Comparison of ENCODE assay signal across 9 mouse cellular contexts in the genomic region with DNA sequence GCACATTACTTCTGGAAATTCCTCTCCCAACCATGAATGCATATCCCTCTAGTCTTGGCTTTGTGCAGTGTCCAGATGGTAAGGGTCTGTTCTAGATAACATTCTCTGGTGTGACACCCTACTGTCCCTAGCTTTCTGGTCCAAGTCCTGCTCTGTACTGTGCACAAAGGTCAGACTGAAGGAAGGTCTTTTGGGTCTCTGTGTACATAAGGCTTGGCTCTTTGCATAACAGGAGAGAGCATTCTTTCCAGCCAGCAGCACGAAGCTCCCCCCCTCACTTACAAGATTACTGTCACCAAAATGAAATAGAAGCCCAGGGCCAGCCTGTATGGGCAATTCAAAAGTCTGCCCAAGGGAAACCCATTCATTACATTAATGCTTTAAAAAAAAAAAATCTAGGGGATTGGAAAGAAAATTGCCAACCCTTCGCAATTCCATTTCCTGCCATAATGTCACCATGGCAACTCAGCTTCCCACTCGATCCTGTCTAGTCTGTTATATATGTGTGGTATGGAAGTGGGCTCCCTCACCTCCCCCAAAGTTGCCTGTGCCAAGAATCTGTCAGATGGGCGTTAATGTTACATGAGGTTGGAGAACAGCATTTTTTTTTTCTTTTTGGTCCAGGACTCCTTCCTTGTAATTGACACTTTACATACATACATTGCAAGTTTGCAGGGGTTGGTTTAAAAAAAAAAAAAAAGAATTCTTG.
DNase-seq lines count a peak whose midpoint lies in the region; ATAC-seq lines count a peak whose summit lies in the region.
"Had no signal": no experiment of that assay in that cellular context is flagged by ENCODE, and none has a peak within 500 bp of the region (broad histone marks: within the 10 kb centered on the region; RNA-seq: fewer than 3 reads in every experiment).

No protein-coding gene starts in this region.

- no peak overlapping the region for H3K4me3 ChIP-seq in neural tube, embryonic 14.5 days (ENCODE audit: low read depth, low read length)
- H3K4me3 ChIP-seq in kidney, embryonic 16.5 days (ENCODE audit: low read length) = no peak overlapping the region
- H3K4me3 ChIP-seq: erythroblast, embryonic 14.5 days had no signal

- DNase-seq in layer of hippocampus, adult 18-20 months (ENCODE audit: low spot score in 2 of 2) = peak; percentile 48 to 77
- no peak for DNase-seq in layer of hippocampus, postnatal 10 days (ENCODE audit: low spot score in 2 of 2)
- peak; percentile 39 for DNase-seq in cerebellum, adult 11 months
- peak; percentile 42 to 50 for DNase-seq in frontal cortex, postnatal 14 days (ENCODE audit: low spot score in 2 of 2)
- no peak for DNase-seq in c-Kit-positive CD71-positive TER-119-positive erythroid progenitor cells, embryonic 14.5 days (ENCODE audit: low spot score)

- H3K27ac ChIP-seq in neural tube, embryonic 14.5 days (ENCODE audit: low read depth, low read length) = peak overlapping the region; percentile 77
- H3K27ac ChIP-seq in kidney, embryonic 16.5 days (ENCODE audit: low read length) = no peak overlapping the region

- no peaks in the 10 kb centered on the region for H3K36me3 ChIP-seq in neural tube, embryonic 14.5 days (ENCODE audit: control insufficient read depth, insufficient read depth, low read length)
- H3K36me3 ChIP-seq in kidney, embryonic 16.5 days (ENCODE audit: insufficient read depth, low read length) = no peaks in the 10 kb centered on the region

- no peak overlapping the region; the same call in 1 of the 2 replicates for H3K4me2 ChIP-seq in neural tube, embryonic 14.5 days (ENCODE audit: low read depth, low read length)
- no peak overlapping the region for H3K4me2 ChIP-seq in kidney, embryonic 16.5 days (replicated peaks; ENCODE audit: low read depth, low read length)

- H3K4me1 ChIP-seq in neural tube, embryonic 14.5 days (ENCODE audit: control insufficient read depth, insufficient read depth, low read length) = peaks cover 12% of the 10 kb centered on the region
- H3K4me1 ChIP-seq in kidney, embryonic 16.5 days (ENCODE audit: insufficient read depth, low read length) = 0 out of 2 replicates have a peak, but pooled peaks cover 6% of the 10 kb centered on the region

- H3K9ac ChIP-seq in neural tube, embryonic 14.5 days (replicated peaks; ENCODE audit: low read depth, low read length) = no peak overlapping the region
- no peak overlapping the region for H3K9ac ChIP-seq in kidney, embryonic 16.5 days (replicated peaks; ENCODE audit: low read length)

- H3K27me3 ChIP-seq in neural tube, embryonic 14.5 days (ENCODE audit: control insufficient read depth, insufficient read depth, low read length) = no peaks in the 10 kb centered on the region
- H3K27me3 ChIP-seq in kidney, embryonic 16.5 days (ENCODE audit: insufficient read depth, low read length) = no peaks in the 10 kb centered on the region

- 11% methylated on average over 4 of the region's 4 CpGs for WGBS in neural tube, embryonic 14.5 days
- 37% methylated on average over 4 of the region's 4 CpGs for WGBS in kidney, embryonic 16.5 days

- no peaks in the 10 kb centered on the region for H3K9me3 ChIP-seq in neural tube, embryonic 14.5 days (ENCODE audit: control insufficient read depth, low read length)
- H3K9me3 ChIP-seq in kidney, embryonic 16.5 days (ENCODE audit: low read length) = no peaks in the 10 kb centered on the region

- peak; percentile 86 for ATAC-seq in neural tube, embryonic 14.5 days (ENCODE audit: low read depth)
- no peak for ATAC-seq in erythroblast, adult 5-6 weeks (replicated peaks; ENCODE audit: low FRiP score, poor library complexity, severe bottlenecking)
- ATAC-seq in kidney, embryonic 16.5 days (ENCODE audit: low FRiP score, low TSS enrichment) = no peak

Comparison
In these comparisons a context has a peak if more than half of its experiments do, and no peak if none do; other contexts are left out.
1. DNase-seq: peak in layer of hippocampus, adult 18-20 months (2 of 2), cerebellum, adult 11 months (single experiment) and frontal cortex, postnatal 14 days (2 of 2); none in layer of hippocampus, postnatal 10 days (0 of 2) and c-Kit-positive CD71-positive TER-119-positive erythroid progenitor cells, embryonic 14.5 days (single experiment).